Mouse (Mus musculus): ENCODE results near the gene Six4.
"Not testable (repeated sequence)": the region's sequence is repeated elsewhere in the genome, so short reads cannot be mapped to it uniquely, and the experiment has no call there.

Gene Six4

DNA sequence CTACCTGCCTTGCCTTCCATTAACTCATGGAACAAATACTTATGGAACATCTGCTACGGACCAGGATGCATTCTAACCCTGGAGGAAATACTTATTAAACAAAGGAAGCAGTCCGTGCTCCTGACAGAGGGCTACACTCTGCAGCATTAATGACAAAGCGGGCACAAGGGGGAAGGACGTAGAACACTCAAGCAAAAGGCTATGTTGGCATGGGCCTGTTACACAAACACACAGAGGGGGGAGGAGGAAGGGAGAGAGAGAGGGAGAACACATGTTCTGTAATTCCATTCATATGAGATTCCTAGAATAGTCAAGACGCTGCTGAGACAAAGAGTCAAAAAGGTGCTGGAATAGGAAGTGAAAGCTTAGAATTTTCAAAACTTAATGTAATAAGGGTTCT, 24.8 kb downstream of the Six4 start:
- in situ Hi-C loops (cut with MseI, MboI), result no loop called here

DNA sequence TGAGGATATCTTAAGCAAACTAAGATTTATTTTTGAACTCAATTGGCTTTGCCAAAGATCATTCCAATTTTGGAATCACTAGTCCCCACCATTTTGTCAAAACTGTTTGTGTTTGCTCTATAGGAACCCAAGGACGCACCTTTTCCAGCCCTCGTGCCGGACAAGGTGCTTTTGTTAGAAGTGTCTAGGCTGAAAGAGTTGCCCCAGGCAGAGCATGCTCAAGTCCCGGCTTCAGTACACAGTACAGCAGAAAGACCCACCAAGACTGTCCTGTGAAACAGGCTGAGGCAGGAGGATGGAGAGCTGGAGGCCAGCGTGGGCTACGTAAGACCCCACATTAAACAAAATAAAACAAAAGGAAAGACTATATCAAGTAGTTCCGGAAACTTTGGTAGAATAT, 26.2 kb downstream of the Six4 start:
- in situ Hi-C loops (cut with MseI, MboI), result no loop called here

DNA sequence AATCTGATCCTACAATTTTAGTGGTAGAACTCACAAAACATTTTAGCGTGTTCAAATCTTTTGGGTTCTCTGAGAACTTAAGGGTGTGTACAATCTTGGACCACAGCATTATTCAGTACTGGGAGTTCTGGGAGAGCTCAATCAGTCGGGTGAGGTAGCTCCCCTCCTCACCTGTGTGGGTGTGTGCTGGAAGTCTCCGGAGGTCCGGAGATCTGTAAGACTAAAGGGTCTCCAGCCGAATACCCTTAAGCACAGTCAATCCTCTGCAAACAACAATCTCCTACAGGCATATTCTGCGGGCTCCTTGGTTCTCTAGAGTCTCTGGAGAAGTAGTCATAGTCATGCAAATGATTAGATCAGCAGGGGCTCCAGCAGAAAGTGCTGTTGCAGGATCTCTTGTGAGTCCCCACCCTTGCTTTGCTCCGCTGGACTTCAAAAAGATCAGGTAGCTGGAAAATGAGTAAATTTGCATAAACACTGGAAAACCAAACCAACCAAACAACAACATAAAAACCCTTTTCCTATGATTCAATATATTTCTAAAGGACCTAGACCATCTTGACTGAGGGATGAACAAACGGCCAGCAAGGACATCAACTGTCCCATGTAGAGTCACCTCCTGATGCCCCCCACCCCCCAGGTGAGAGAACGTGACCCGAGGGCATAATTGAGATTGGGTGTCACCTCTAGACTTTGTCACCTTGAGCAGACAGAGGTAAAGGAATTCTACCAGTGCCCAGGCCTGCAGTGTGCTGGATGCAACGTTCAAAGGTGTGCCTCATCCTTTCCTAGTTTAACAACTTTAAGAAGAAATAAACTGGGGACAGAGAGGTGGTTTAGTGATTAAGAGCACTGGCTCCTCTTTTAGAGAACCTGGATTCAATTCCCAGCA, 27.3 kb downstream of the Six4 start:
- in situ Hi-C loops (cut with MseI, MboI), result no loop called here

DNA sequence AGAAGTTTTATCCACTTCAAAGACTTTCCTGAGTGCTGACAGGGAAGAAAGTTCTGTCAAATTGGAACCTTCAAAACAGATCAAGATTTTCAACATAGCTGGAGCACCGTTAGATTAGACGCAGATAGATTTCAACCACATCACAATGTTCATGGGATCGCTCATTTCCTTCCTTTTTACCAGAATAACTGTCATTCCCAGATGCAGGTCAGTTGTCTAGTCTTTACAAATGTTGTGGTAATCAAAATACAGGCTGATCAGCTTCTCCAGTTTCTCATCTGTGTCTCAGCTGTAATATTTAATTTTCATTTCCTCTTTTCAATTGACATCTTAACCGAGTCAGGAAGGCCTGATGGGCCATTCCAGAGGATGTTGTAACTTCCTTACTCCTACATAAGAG, 29.5 kb downstream of the Six4 start:
- in situ Hi-C loops (cut with MseI, MboI), result no loop called here

DNA sequence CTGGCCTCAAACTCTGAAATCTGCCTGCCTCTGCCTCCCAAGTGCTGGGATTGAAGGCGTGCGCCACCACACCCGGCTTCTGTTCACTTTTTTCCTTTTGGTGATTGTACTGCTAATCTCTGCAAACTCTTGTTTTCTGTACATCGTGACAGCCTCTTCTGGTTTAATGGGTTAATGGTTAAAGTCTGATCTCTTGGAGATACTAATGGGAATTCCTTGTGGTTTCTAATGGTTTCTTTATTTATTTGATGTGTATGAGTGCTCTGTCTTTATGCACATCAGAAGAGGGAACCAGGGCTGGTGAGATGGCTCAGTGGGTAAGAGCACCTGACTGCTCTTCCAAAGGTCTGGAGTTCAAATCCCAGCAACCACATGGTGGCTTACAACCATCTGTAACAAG, 31.4 kb downstream of the Six4 start:
- in situ Hi-C loops (cut with MseI, MboI), result not testable (repeated sequence)

DNA sequence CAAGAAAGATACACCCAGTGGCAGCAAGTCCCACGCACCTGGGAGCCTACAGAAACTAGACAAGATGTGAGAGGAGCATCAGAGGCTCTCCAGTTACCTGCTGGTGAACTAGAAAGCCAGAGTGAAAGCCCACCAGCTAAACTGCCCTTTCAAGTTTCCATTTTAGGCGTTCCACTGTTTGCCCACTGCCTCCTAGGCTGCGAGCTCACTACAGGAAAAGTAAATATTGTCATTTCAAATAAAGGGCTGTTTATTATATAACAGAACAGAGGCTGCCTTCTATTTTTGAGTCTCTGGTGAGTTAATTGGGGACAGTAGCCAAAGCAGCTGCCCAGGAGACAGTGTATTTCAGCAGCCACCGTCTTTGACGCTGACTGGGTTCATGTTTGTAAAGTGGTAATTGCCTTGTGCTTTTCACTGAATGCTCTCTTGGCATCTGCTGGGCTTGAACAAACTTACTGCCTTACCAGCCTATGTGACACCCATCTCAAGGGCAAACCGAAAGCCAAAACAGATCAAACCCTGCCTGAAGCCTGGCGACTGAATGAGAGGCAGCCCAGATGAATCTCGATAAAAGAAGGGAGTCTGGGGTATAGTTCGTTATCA, 52.3 kb downstream of the Six4 start:
- in situ Hi-C loops (cut with MseI, MboI), result no loop called here

DNA sequence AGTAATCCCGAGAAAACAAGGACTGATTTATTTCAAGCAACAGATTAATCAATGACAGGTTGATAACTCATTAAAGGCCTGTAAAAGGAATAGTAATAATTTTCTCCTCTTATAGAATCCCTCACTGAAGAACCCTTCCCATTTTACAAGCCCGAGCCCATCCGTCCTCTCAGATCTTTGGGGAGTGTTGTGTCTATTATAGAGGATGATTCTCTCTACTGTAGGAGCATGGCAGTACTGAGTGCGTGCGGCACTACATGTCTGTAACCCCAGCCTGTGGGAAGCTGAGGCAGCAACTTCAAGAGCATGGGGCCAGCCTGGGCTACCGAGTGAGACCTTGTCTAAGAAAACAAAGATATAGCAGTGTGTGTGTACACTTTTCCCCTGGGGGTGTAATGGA, 55.8 kb downstream of the Six4 start:
- in situ Hi-C loops (cut with MseI, MboI), result no loop called here

DNA sequence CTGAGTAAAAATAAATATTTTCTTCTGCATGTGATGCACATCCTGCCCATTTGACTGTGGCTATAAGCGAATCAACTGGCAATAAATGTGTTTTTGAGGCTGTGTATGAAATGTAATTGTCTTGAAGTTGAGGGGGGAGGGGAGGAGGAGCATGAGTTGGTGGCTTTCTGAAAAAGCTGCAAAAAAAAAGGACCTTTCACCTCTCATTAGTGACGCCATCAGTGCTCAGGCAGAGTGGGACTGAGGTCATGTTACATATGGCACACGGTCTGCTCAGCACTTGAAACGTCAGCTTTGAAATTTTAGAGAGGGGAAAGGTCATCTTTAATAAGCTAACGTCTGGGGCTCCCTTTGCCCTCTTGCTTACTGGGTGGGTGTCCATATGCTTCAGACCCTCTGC, 57.8 kb downstream of the Six4 start:
- in situ Hi-C loops (cut with MseI, MboI), result no loop called here

DNA sequence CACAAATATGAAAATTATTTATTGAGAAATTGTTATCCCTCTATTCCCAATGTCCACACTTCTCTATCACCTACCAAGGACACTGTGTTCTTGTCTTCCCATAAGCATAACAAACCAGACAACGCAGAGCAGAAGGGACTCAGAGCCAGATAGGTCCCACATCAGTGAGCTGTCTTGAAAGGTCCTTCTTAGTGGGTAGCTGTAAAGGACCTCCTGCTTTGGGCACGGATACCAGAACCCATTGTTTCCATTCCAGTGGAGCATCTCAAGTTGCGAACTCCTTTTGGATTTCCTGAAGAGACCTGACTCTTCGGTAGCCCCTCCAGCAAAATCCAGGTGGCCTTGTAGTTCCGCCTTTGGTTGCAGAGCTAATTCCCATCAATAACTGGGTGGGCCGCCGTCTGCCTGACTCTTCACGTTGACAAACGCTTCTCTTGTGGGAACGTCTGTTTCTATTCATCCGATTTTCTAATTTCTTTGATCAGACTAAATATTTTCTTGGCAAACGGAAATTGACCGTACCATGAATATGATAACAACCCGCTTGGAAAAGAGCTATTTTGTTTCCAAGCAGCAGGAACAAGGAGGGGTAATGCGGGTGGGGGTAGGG, 58.6 kb downstream of the Six4 start:
- in situ Hi-C loops (cut with MseI, MboI), result no loop called here

DNA sequence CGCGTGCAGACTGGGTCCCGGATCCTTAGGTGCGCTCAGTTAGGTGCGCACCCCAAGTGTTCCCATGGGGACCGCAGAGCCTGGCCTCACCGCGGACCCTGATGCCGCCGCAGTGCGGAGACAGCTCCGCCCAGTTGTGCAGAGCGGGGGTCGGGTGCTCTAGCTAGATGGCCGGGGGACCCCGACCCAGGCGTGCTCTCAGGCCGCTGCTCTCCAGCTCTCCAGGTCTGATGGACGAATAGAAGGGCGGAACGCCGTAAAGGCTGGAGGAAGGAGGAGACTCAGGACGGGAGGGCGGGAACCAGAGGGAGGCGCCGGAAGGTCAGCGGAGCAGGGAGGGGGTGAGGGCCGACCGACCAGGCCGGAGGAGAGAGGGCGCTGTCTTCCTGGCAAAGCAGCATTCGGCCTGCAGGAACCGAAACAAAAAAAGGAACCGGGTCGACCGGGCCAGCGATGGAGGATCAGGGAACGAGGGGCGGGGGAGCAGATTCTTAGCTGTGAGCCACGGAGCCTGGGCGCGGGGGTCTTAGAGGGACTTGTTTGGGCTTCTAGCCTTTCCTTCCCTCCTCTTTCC, 59.5 kb downstream of the Six4 start, which contains the start of gene Six1:
Gene Six1, minus strand, starts transcription at position 220 of the 574 bp plus-strand sequence.
- in situ Hi-C loops (cut with MseI, MboI), result no loop called here

DNA sequence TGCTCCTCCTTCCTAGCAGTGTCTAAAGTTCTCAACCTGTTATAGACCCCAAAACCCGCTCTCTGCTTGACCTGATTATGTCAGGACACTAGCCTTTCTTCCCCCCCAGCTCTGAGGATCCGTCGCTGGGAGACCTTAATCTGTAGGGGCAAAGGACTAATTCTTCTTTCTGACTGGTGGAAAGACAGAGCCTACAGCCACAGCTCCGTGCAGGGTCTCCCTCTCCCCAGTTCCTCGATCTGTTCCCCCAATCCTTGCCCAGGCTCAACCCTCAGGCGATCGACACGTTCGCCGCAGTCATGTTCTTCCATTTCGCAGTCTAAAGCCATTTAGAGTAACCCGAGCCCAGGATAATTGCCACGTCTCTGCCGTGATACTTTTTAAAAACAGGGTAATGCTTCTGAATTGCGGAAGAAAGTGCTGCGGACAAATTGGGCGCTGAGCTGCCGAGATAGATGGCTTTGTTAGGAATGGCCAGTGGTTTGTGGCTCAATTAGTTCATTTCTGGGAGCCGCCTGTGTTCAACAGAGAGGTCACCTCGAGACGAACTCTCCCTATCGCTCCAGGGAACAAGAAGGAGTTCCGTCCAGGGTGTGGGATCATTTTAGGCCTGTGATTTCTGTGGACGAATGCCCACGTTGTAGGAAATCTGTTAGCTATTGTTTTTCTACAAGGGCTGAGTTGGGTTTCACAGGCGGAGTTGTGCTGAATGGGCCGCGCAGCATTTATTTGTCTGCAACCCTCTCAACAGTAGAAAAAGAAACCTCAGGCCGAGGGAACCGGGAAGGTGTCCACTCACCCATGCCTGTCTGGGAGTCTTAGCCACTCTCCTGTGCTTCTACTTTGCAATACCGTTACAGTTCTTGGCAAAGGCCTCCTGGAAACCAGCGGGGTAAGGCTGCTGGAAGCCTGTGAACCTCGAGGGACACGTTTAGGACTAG, 60.3 kb downstream of the Six4 start:
- in situ Hi-C loops (cut with MseI, MboI), result no loop called here

DNA sequence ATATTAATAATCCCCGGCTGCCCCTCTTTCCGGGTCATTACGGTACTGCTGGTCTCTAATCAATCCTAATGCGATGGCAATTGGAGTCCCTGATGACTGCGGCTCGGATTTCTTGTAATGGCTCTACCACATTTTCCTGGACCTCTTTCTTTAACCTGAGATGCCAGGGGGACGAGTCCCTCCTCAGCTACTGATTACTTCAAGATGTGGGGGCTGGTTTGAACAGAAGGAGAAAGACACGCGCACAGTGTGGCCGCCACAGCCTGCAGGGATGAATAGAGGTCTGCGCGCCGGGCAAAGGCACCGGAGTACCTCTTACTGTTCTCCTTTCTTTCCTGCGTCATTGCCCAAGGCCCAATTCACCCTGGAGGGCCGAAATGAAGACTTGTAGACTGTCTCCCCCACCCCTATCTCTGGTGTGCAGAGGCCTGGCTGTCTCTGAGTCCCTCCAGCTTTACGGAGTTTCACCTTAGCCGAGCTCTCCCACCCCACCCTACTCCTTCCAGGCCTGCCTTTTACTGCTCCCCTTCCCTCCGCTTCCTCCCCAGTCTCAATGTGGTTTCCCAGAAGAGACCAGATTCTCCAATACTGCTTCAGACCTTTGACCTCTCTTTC, 61.1 kb downstream of the Six4 start:
- in situ Hi-C loops (cut with MseI, MboI), result no loop called here

DNA sequence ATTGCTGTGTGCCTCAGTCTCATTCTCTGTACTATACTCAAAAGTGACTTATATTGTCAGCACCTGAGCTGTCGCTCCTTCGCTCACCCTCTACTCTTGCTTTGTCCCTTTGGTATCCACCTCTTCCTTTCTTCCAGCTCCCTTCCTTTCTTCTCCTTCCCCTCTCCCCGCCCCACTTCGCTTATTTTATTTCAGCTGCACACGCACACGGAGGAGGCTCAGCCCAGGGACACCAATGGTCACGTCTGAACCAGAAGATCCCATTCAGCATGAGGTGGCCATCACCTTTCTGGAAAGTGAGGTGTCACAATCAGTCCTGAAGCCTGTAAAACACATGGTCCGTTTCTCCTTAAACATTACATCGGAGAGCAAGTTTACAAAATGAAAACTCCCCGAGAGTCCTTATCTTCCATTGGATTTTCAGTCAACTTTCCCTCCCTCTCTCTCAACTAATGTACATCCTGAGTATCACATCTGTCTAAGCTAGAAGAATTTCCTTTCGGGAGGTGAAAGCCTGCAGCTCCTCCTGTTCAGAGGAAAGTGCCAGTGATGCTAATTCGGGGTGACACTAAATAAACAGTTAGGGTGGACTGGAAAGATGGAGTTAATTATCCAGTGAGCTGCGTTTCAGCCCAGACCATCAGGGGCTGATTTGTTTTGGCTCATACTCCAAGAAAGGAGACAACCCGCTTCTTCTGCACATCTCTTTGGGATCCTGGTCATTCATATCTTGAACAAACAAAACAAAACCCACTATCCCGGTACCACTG, 62.3 kb downstream of the Six4 start:
- in situ Hi-C loops (cut with MseI, MboI), result no loop called here

DNA sequence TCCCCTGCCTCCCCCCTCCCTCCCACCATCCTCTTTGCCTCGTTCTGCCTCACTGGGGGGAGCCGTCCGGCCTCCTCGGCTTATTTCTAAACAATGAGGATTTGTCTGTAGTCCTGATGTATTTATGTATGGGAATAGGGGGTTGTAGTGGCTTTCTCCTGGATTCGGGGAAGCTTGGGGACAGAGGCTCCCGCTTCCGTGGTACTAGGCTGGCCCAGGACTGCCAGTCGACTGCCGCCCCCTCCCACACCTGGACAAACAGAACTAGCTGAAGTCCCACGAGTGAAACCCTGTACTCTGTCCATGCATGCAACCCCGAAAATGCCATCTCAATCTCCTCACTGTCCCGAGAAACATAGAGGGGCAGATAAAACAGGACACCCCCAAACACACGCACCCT, 63.0 kb downstream of the Six4 start:
- in situ Hi-C loops (cut with MseI, MboI), result no loop called here

Measured in mouse trophoblast stem cell (cell line).